Mouse (Mus musculus) olfactory bulb, adult 2 months (tissue): ENCODE data around the gene Rbbp4.

ENCODE experiments used
- CTCF ChIP-seq: fragments of 200-500 bp; IDR thresholded peaks from 2 replicates; pipeline ENCODE4 v1.5.1; 2012; ENCODE audit warnings: low read depth, mild to moderate bottlenecking, low read length, moderate library complexity; ENCODE audit not compliant: insufficient read depth
- POLR2A ChIP-seq: fragments of 200-500 bp; IDR thresholded peaks from 2 replicates; pipeline ENCODE4 v1.6.1; 2012; ENCODE audit warnings: mild to moderate bottlenecking, low read depth, low read length, moderate library complexity; ENCODE audit not compliant: insufficient read depth

GRCm38 (mm10) chr4:129350644-129351043 is 15.5 kb upstream of the Rbbp4 start:
- TF ChIP-seq POLR2A = no peak
- peak; percentile 39; the same call in 1 of the 2 replicates for TF ChIP-seq CTCF
